Mouse (Mus musculus) neural tube, embryonic 13.5 days (tissue): ENCODE measurements around the gene Rex1bd. TPM values are rescaled to one million over a fixed set of nuclear protein-coding genes. Genes with fewer than 3 reads are reported as not detected.

Experiments
- ATAC-seq: fragments of 200-750 bp; cut with Nextera tagmentation; 2 replicates; pipeline ENCODE4 v1.8.0; 2017; ENCODE audit warnings: low read depth, mild to moderate bottlenecking, moderate TSS enrichment, moderate library complexity
- H3K27ac ChIP-seq: fragments of 300-500 bp; sonication (generic); replicated peaks from 2 replicates; pipeline ENCODE4 v1.5.1; 2015; ENCODE audit warnings: moderate library complexity, mild to moderate bottlenecking, inconsistent platforms
- H3K27me3 ChIP-seq: fragments of 300-500 bp; sonication (generic); 2 replicates; pipeline ENCODE4 v1.6.1; 2015; ENCODE audit warnings: mild to moderate bottlenecking, inconsistent platforms
- H3K36me3 ChIP-seq: fragments of 300-500 bp; sonication (generic); 2 replicates; pipeline ENCODE4 v1.6.1; 2015; ENCODE audit warnings: mild to moderate bottlenecking, inconsistent platforms
- H3K4me1 ChIP-seq: fragments of 300-500 bp; sonication (generic); replicated peaks from 2 replicates; pipeline ENCODE4 v1.6.1; 2015; ENCODE audit warnings: inconsistent platforms
- H3K4me2 ChIP-seq: fragments of 300-500 bp; sonication (generic); 2 replicates; pipeline ENCODE4 v1.6.1; 2015; ENCODE audit warnings: inconsistent platforms, mild to moderate bottlenecking, moderate library complexity
- H3K4me3 ChIP-seq: fragments of 300-500 bp; sonication (generic); 2 replicates; pipeline ENCODE4 v1.5.1; 2015; ENCODE audit warnings: mild to moderate bottlenecking, inconsistent platforms
- H3K9ac ChIP-seq: fragments of 300-500 bp; sonication (generic); 2 replicates; pipeline ENCODE4 v1.6.1; 2015; ENCODE audit warnings: moderate library complexity, mild to moderate bottlenecking, inconsistent platforms
- H3K9me3 ChIP-seq: fragments of 300-500 bp; sonication (generic); 2 replicates; pipeline ENCODE4 v1.6.1; 2016; ENCODE audit warnings: inconsistent platforms
- WGBS: fragments of 180-500 bp; shearing (Covaris S2); methylation state at CpG from one replicate; pipeline ENCODE4 v1.1.7; 2015; 5-methylcytosine and 5-hydroxymethylcytosine counted together
- polyA plus RNA-seq: library from polyadenylated mRNA; unstranded; fragments of >200 nt; fragmentation: Nextera tagmentation; extraction: Ambion mirVana; gene quantifications from 2 replicates; pipeline ENCODE4 v1.2.1, GENCODE M21; 2015

The Rex1bd gene
- polyA plus RNA-seq, 1 experiment from 2014 or later, result 153 TPM

- 96% methylated on average over 1 of the region's 1 CpGs for WGBS
- H3K27me3 ChIP-seq, result peaks cover 2% of the 10 kb centered on the region; the same call in 1 of the 2 replicates
- no peak for ATAC-seq
- H3K27ac ChIP-seq, result no peak overlapping the region
- no peaks in the 10 kb centered on the region for H3K4me1 ChIP-seq
- no peak overlapping the region for H3K9ac ChIP-seq
- no peak overlapping the region for H3K4me2 ChIP-seq
- H3K36me3 ChIP-seq, result peaks cover 9% of the 10 kb centered on the region
- no peaks in the 10 kb centered on the region for H3K9me3 ChIP-seq
- H3K4me3 ChIP-seq, result no peak overlapping the region
Measured at GRCm38 (mm10) chr8:70456996-70457395, 49.6 kb downstream of the Rex1bd start.

Other genes starting within 250 kb of the Rex1bd start
- gene Homer3, start 223.9 kb downstream of the Rex1bd start, polyA plus RNA-seq, result 49.6 and 52.1 TPM in 2 replicates
- gene Ddx49, start 204.3 kb downstream of the Rex1bd start, polyA plus RNA-seq, result 41.9 and 51.9 TPM in 2 replicates
- gene Cope, start 204.2 kb downstream of the Rex1bd start, polyA plus RNA-seq, result 271 and 278 TPM in 2 replicates
- 23.3 and 26.2 TPM in 2 replicates for gene Cers1, start 191.0 kb downstream of the Rex1bd start, polyA plus RNA-seq
- 2.4 and 3.3 TPM in 2 replicates for gene Gdf1, start 176.9 kb downstream of the Rex1bd start, polyA plus RNA-seq
- gene Upf1, start 153.5 kb downstream of the Rex1bd start, polyA plus RNA-seq, result 16.3 and 17.3 TPM in 2 replicates
- 0.55 and 1.8 TPM in 2 replicates for gene Comp, start 133.2 kb downstream of the Rex1bd start, polyA plus RNA-seq
- 33.7 and 35.9 TPM in 2 replicates for gene Crtc1, start 67.2 kb downstream of the Rex1bd start, polyA plus RNA-seq
- 25.6 and 27.6 TPM in 2 replicates for gene Klhl26, start 29.8 kb downstream of the Rex1bd start, polyA plus RNA-seq
- gene Tmem59l, start 19.4 kb downstream of the Rex1bd start, polyA plus RNA-seq, result 78.4 and 89.7 TPM in 2 replicates
- gene Crlf1, start 13.6 kb downstream of the Rex1bd start, polyA plus RNA-seq, result 3.6 and 4.6 TPM in 2 replicates
- 787 and 800 TPM in 2 replicates for gene Uba52, start 4.0 kb upstream of the Rex1bd start, polyA plus RNA-seq
- gene Fkbp8, start 21.0 kb upstream of the Rex1bd start, polyA plus RNA-seq, result 347 and 358 TPM in 2 replicates
- gene Kxd1, start 21.2 kb upstream of the Rex1bd start, polyA plus RNA-seq, result 46.7 and 46.9 TPM in 2 replicates
- 15.6 and 16.5 TPM in 2 replicates for gene Ell, start 32.7 kb upstream of the Rex1bd start, polyA plus RNA-seq
- 113 and 115 TPM in 2 replicates for gene Isyna1, start 87.6 kb upstream of the Rex1bd start, polyA plus RNA-seq
- 117 and 141 TPM in 2 replicates for gene Ssbp4, start 102.1 kb upstream of the Rex1bd start, polyA plus RNA-seq
- gene Lrrc25, start 109.4 kb upstream of the Rex1bd start, polyA plus RNA-seq, result 1.5 and 1.8 TPM in 2 replicates
- not detected in 2 replicates for gene Gdf15, start 125.7 kb upstream of the Rex1bd start, polyA plus RNA-seq
- gene Pgpep1, start 153.6 kb upstream of the Rex1bd start, polyA plus RNA-seq, result 102 and 108 TPM in 2 replicates
- 214 and 215 TPM in 2 replicates for gene Lsm4, start 166.5 kb upstream of the Rex1bd start, polyA plus RNA-seq
- gene Jund, start 192.2 kb upstream of the Rex1bd start, polyA plus RNA-seq, result 108 and 112 TPM in 2 replicates
- gene Iqcn, start 196.7 kb upstream of the Rex1bd start, polyA plus RNA-seq, result 0.08 and 0.17 TPM in 2 replicates
- gene Gm3336, start 211.8 kb upstream of the Rex1bd start, polyA plus RNA-seq, result not detected in 2 replicates
- gene Pde4c, start 217.0 kb upstream of the Rex1bd start, polyA plus RNA-seq, result 0.18 and 0.26 TPM in 2 replicates
- gene Rab3a, start 247.9 kb upstream of the Rex1bd start, polyA plus RNA-seq, result 402 and 417 TPM in 2 replicates